Mouse (Mus musculus) midbrain, postnatal 0 days (tissue): ENCODE results near the gene Fshb. TPM values are rescaled to one million over a fixed set of nuclear protein-coding genes. Genes with fewer than 3 reads are reported as not detected.

Source experiments
- ATAC-seq: fragments of 200-750 bp; cut with Nextera tagmentation; 2 replicates; pipeline ENCODE4 v1.8.0; 2017; ENCODE audit warnings: moderate number of reproducible peaks, mild to moderate bottlenecking, moderate TSS enrichment, moderate library complexity; ENCODE audit not compliant: low FRiP score
- DNase-seq: peaks from one replicate; pipeline ENCODE4 v3.0.0-alpha.2; 2015; ENCODE audit warnings: low spot score
- H3K27ac ChIP-seq: fragments of 300-500 bp; sonication (generic); 2 replicates; pipeline ENCODE4 v1.5.1; 2014; ENCODE audit warnings: low read depth, mild to moderate bottlenecking, low read length, mixed read lengths
- H3K27me3 ChIP-seq: fragments of 300-500 bp; sonication (generic); 2 replicates; pipeline ENCODE4 v1.6.1; 2014; ENCODE audit warnings: low read length, control low read depth, mixed read lengths; ENCODE audit not compliant: insufficient read depth
- H3K36me3 ChIP-seq: fragments of 300-500 bp; sonication (generic); 2 replicates; pipeline ENCODE4 v1.6.1; 2014; ENCODE audit warnings: low read length, control low read depth, mixed read lengths; ENCODE audit not compliant: insufficient read depth
- H3K4me1 ChIP-seq: fragments of 300-500 bp; sonication (generic); 2 replicates; pipeline ENCODE4 v1.6.1; 2014; ENCODE audit warnings: mild to moderate bottlenecking, control low read depth, antibody characterized with exemption, low read length, mixed read lengths; ENCODE audit not compliant: insufficient read depth
- H3K4me2 ChIP-seq: fragments of 300-500 bp; sonication (generic); 2 replicates; pipeline ENCODE4 v1.6.1; 2014; ENCODE audit warnings: low read depth, mild to moderate bottlenecking, low read length, mixed read lengths; ENCODE audit not compliant: poor library complexity, severe bottlenecking
- H3K4me3 ChIP-seq: fragments of 300-500 bp; sonication (generic); 2 replicates; pipeline ENCODE4 v1.5.1; 2014; ENCODE audit warnings: low read depth, mild to moderate bottlenecking, low read length, moderate library complexity
- H3K9ac ChIP-seq: fragments of 300-500 bp; sonication (generic); replicated peaks from 2 replicates; pipeline ENCODE4 v1.6.1; 2014; ENCODE audit warnings: mild to moderate bottlenecking, low read length, moderate library complexity, mixed read lengths; ENCODE audit not compliant: poor library complexity, severe bottlenecking
- H3K9me3 ChIP-seq: fragments of 300-500 bp; sonication (generic); 2 replicates; pipeline ENCODE4 v1.6.1; 2016; ENCODE audit warnings: low read length, control low read depth
- CTCF ChIP-seq: IDR thresholded peaks from 2 replicates; pipeline ENCODE4 v1.5.1; 2016; ENCODE audit warnings: antibody characterized with exemption, mild to moderate bottlenecking
- WGBS: fragments of 180-500 bp; shearing (Covaris S2); extraction: QIAGEN DNeasy Blood & Tissue Kit; methylation state at CpG from one replicate; pipeline ENCODE4 v1.1.7; 2014; 5-methylcytosine and 5-hydroxymethylcytosine counted together
- polyA plus RNA-seq: library from polyadenylated mRNA; unstranded; fragments of >200 nt; fragmentation: Nextera tagmentation; extraction: Ambion mirVana; gene quantifications from 2 replicates; pipeline ENCODE4 v1.2.1, GENCODE M21; 2015
- total RNA-seq: library from RNA; depleted of rRNA; stranded (reverse); fragments of >200 nt; gene quantifications from 2 replicates; pipeline ENCODE4 v1.2.3, GENCODE M21; 2014; rRNA removed

Gene Fshb
- total and polyA plus RNA-seq, 2 experiments from 2014 or later = not detected

DNA sequence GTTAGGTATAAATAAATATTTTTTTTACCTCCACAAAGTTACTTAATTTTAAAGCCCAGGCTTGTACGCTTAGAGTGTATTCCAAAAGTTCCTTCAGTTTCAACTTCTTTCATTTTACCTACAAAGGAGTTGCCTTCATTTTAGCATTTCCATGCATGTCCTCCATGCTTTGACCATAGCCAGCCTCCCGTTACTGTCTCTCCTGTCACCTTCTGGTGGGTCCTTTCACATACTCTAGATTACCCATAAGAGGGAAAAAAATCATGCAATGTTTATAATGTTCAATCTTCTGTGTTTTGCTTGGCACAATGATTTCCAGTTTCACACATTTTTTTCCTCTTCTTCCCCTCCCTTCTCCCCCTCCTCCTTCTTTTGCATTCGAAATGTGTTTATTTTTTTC is 53.1 kb downstream of the Fshb start:
- H3K4me2 ChIP-seq = no peak overlapping the region
- no peak overlapping the region for H3K4me3 ChIP-seq
- no peak overlapping the region for H3K9ac ChIP-seq
- ATAC-seq (no peak), DNase-seq (no peak)
- no peaks in the 10 kb centered on the region for H3K4me1 ChIP-seq
- H3K9me3 ChIP-seq = no peaks in the 10 kb centered on the region
- WGBS = 85% methylated on average over 3 of the region's 3 CpGs
- no peaks in the 10 kb centered on the region for H3K27me3 ChIP-seq
- no peak for TF ChIP-seq CTCF
- no peaks in the 10 kb centered on the region for H3K36me3 ChIP-seq
- no peak overlapping the region for H3K27ac ChIP-seq

Other genes starting within 250 kb of the Fshb start
- 27.8 and 40.6 TPM in 2 replicates for gene Arl14ep, start 85.2 kb downstream of the Fshb start, total RNA-seq
- 26.5 and 26.9 TPM in 2 replicates for gene Arl14ep, start 85.2 kb downstream of the Fshb start, polyA plus RNA-seq
- 19.5 and 22.8 TPM in 2 replicates for gene Kcna4, start 231.0 kb upstream of the Fshb start, total RNA-seq
- 5.7 and 7.6 TPM in 2 replicates for gene Kcna4, start 231.0 kb upstream of the Fshb start, polyA plus RNA-seq